Mouse (Mus musculus) MEL (cell line): ENCODE results near the gene Ovch2. TPM values are rescaled to one million over a fixed set of nuclear protein-coding genes. Genes with fewer than 3 reads are reported as not detected.

Experiments
- DNase-seq: peaks from one replicate; pipeline ENCODE4 v3.0.0; 2011; ENCODE audit warnings: low read depth, low spot score
- H3K27ac ChIP-seq: 2 replicates; pipeline ENCODE4 v1.5.1; 2012; ENCODE audit warnings: low read depth, mild to moderate bottlenecking, control low read depth, low read length, moderate library complexity; ENCODE audit not compliant: control insufficient read depth
- H3K27me3 ChIP-seq, 2 experiments: fragments of 150-350 bp in 1 of 2; sonication (generic) in 1 of 2; 2 replicates each; pipeline ENCODE4 v1.6.1; 2012; ENCODE audit warnings: low read length in 2 of 2, mild to moderate bottlenecking in 2 of 2, improper control_type of control experiment in 1 of 2, moderate library complexity in 1 of 2; ENCODE audit not compliant: insufficient read depth in 2 of 2, control insufficient read depth in 1 of 2
- H3K36me3 ChIP-seq, 2 experiments: 2 replicates each; pipeline ENCODE4 v1.6.1; 2012 to 2014; ENCODE audit warnings: low read length in 2 of 2, improper control_type of control experiment in 1 of 2, inconsistent platforms in 1 of 2, mild to moderate bottlenecking in 1 of 2; ENCODE audit not compliant: insufficient read depth in 2 of 2, control insufficient read depth in 1 of 2
- H3K4me1 ChIP-seq, 2 experiments: fragments of 150-350 bp in 1 of 2; sonication (generic) in 1 of 2; 2 replicates each; pipeline ENCODE4 v1.6.1; 2012; ENCODE audit warnings: low read length in 2 of 2, improper control_type of control experiment in 1 of 2, mild to moderate bottlenecking in 1 of 2; ENCODE audit not compliant: insufficient read depth in 2 of 2, control insufficient read depth in 1 of 2
- H3K4me3 ChIP-seq, 2 experiments: fragments of 150-350 bp in 1 of 2; sonication (generic) in 1 of 2; 2 replicates each; pipeline ENCODE4 v1.5.1; 2012; ENCODE audit warnings: low read depth in 2 of 2, low read length in 2 of 2, mild to moderate bottlenecking in 2 of 2, moderate library complexity in 2 of 2, control low read depth in 1 of 2, improper control_type of control experiment in 1 of 2; ENCODE audit not compliant: control insufficient read depth in 1 of 2, insufficient read depth in 1 of 2
- H3K79me2 ChIP-seq: 2 replicates; pipeline ENCODE4 v1.6.1; 2012; ENCODE audit warnings: mild to moderate bottlenecking, low read length, moderate library complexity; ENCODE audit not compliant: control insufficient read depth, poor library complexity, insufficient read depth
- H3K9ac ChIP-seq: 2 replicates; pipeline ENCODE4 v1.6.1; 2012; ENCODE audit warnings: low read depth, mild to moderate bottlenecking, control low read depth, low read length, moderate library complexity; ENCODE audit not compliant: control insufficient read depth, poor library complexity, severe bottlenecking
- H3K9me3 ChIP-seq: fragments of 150-350 bp; sonication (generic); replicated peaks from 2 replicates; pipeline ENCODE4 v1.6.1; 2012; ENCODE audit warnings: mild to moderate bottlenecking, low read length, improper control_type of control experiment, moderate library complexity; ENCODE audit not compliant: insufficient read depth
- BHLHE40 ChIP-seq: IDR thresholded peaks from 2 replicates; pipeline ENCODE4 v1.6.1; 2012; ENCODE audit warnings: low read depth, mild to moderate bottlenecking, inconsistent platforms, low read length, improper control_type of control experiment, borderline replicate concordance
- CHD1 ChIP-seq: IDR thresholded peaks from 2 replicates; pipeline ENCODE4 v1.6.1; 2012; ENCODE audit warnings: low read depth, mild to moderate bottlenecking, inconsistent platforms, low read length, improper control_type of control experiment
- CHD2 ChIP-seq: IDR thresholded peaks from 2 replicates; pipeline ENCODE4 v1.6.1; 2011; ENCODE audit warnings: low read length, improper control_type of control experiment
- CTCF ChIP-seq, 3 experiments: IDR thresholded peaks in 2 of 3; conservative IDR thresholded peaks in 1 of 3; 2 replicates each; pipeline ENCODE4 v1.5.1; 2011 to 2012; ENCODE audit warnings: low read length in 3 of 3, low read depth in 2 of 3, mild to moderate bottlenecking in 2 of 3, improper control_type of control experiment in 1 of 3, inconsistent platforms in 1 of 3, mixed read lengths in 1 of 3, moderate library complexity in 1 of 3; ENCODE audit not compliant: control insufficient read depth in 1 of 3, insufficient read depth in 1 of 3, poor library complexity in 1 of 3, severe bottlenecking in 1 of 3
- HCFC1 ChIP-seq: IDR thresholded peaks from 2 replicates; pipeline ENCODE4 v1.6.1; 2012; ENCODE audit warnings: low read depth, mild to moderate bottlenecking, inconsistent platforms, low read length, improper control_type of control experiment, moderate library complexity
- KAT2A ChIP-seq: conservative IDR thresholded peaks from 2 replicates; pipeline ENCODE4 v1.6.1; 2012; ENCODE audit warnings: low read depth, low read length, improper control_type of control experiment, inconsistent platforms
- MAX ChIP-seq: IDR thresholded peaks from 2 replicates; pipeline ENCODE4 v1.6.1; 2011; ENCODE audit warnings: low read length, improper control_type of control experiment
- MAZ ChIP-seq: IDR thresholded peaks from 2 replicates; pipeline ENCODE4 v1.6.1; 2012; ENCODE audit warnings: low read depth, mild to moderate bottlenecking, inconsistent platforms, low read length, improper control_type of control experiment
- RAD21 ChIP-seq: IDR thresholded peaks from 2 replicates; pipeline ENCODE4 v1.6.1; 2011; ENCODE audit warnings: mild to moderate bottlenecking, low read depth, low read length, improper control_type of control experiment
- RCOR1 ChIP-seq: IDR thresholded peaks from 2 replicates; pipeline ENCODE4 v1.6.1; 2012; ENCODE audit warnings: low read depth, mild to moderate bottlenecking, inconsistent platforms, low read length, improper control_type of control experiment
- SMC3 ChIP-seq: IDR thresholded peaks from 2 replicates; pipeline ENCODE4 v1.6.1; 2011; ENCODE audit warnings: low read depth, low read length, improper control_type of control experiment
- polyA plus RNA-seq, 2 experiments: library from polyadenylated mRNA; stranded (reverse) in 1 of 2; unstranded in 1 of 2; fragments of >175 nt in 1 of 2; fragments of >200 nt in 1 of 2; gene quantifications; 2 replicates each; pipeline versions ENCODE4 v1.2.1 to v1.2.4; 2012; ENCODE audit warnings: low replicate concordance in 2 of 2, low read depth in 1 of 2; ENCODE audit not compliant: insufficient read length in 2 of 2, insufficient read depth in 1 of 2, missing spikeins in 1 of 2
- total RNA-seq: library from RNA; depleted of rRNA; stranded (reverse); fragments of 300-350 nt; gene quantifications from 2 replicates; pipeline ENCODE4 v1.2.3, GENCODE M21; 2012

Gene Ovch2
- total and polyA plus RNA-seq, 3 experiments, result not detected

- Histone ChIP-seq H3K4me3 (no peak overlapping the region), H3K27me3 (no peaks in the 10 kb centered on the region), H3K4me1 (no peaks in the 10 kb centered on the region), H3K27ac (no peak overlapping the region), H3K79me2 (no peaks in the 10 kb centered on the region), H3K9ac (no peak overlapping the region), H3K36me3 (no peaks in the 10 kb centered on the region), H3K9me3 (no peaks in the 10 kb centered on the region)
- TF ChIP-seq KAT2A, result no peak
- peak in 1 of 3 experiments; percentile 18; a peak in 1 of 6 replicates for TF ChIP-seq CTCF (IDR thresholded peaks at IDR 0.05 in 2 of 3, conservative IDR thresholded peaks at IDR 0.05 in 1 of 3; ENCODE audit: control insufficient read depth in 1 of 3, insufficient read depth in 1 of 3, low read depth in 2 of 3, low read length in 3 of 3, poor library complexity in 1 of 3, severe bottlenecking in 1 of 3)
- DNase-seq, result no peak
Measured at GRCm38 (mm10) chr7:107787977-107788620, 12.9 kb downstream of the Ovch2 start.

GRCm38 (mm10) chr7:107779611-107780010 is 21.4 kb downstream of the Ovch2 start:
- Histone ChIP-seq H3K36me3 (no peaks in the 10 kb centered on the region), H3K4me1 (no peaks in the 10 kb centered on the region), H3K9me3 (no peaks in the 10 kb centered on the region), H3K9ac (no peak overlapping the region), H3K27ac (no peak overlapping the region)
- peak; percentile 4 for DNase-seq
- no peak for TF ChIP-seq HCFC1
- TF ChIP-seq CTCF (IDR thresholded peaks at IDR 0.05 in 2 of 3, conservative IDR thresholded peaks at IDR 0.05 in 1 of 3; ENCODE audit: control insufficient read depth in 1 of 3, insufficient read depth in 1 of 3, low read depth in 2 of 3, low read length in 3 of 3, poor library complexity in 1 of 3, severe bottlenecking in 1 of 3), result peak; percentile 18 to 56 (median 43); a peak in 5 of 6 replicates
- TF ChIP-seq SMC3, result peak; percentile 36
- TF ChIP-seq RAD21, result peak; percentile 14
- TF ChIP-seq, all 39 proteins: peak for 3
- H3K27me3 ChIP-seq, result no peaks in the 10 kb centered on the region
- no peaks in the 10 kb centered on the region for H3K79me2 ChIP-seq
- H3K4me3 ChIP-seq, result no peak overlapping the region

- TF ChIP-seq MAX (no peak), CHD1 (no peak), CTCF (IDR thresholded peaks at IDR 0.05 in 2 of 3, conservative IDR thresholded peaks at IDR 0.05 in 1 of 3; ENCODE audit: control insufficient read depth in 1 of 3, insufficient read depth in 1 of 3, low read depth in 2 of 3, low read length in 3 of 3, poor library complexity in 1 of 3, severe bottlenecking in 1 of 3) (no peak), HCFC1 (no peak), RCOR1 (no peak), BHLHE40 (no peak), MAZ (no peak), CHD2 (no peak)
- H3K4me3 ChIP-seq, result no peak overlapping the region
- H3K27ac ChIP-seq, result no peak overlapping the region
- no peak overlapping the region for H3K9ac ChIP-seq
- H3K9me3 ChIP-seq, result no peaks in the 10 kb centered on the region
- no peak for DNase-seq
- no peaks in the 10 kb centered on the region for H3K36me3 ChIP-seq
- no peaks in the 10 kb centered on the region for H3K79me2 ChIP-seq
- H3K27me3 ChIP-seq, result no peaks in the 10 kb centered on the region
- H3K4me1 ChIP-seq, result no peaks in the 10 kb centered on the region
Measured at GRCm38 (mm10) chr7:107778216-107778615, 22.8 kb downstream of the Ovch2 start.
